Mouse (Mus musculus) midbrain, embryonic 14.5 days (tissue): ENCODE measurements around the gene Wdr25. TPM values are rescaled to one million over a fixed set of nuclear protein-coding genes. Genes with fewer than 3 reads are reported as not detected.

Source experiments
- ATAC-seq: fragments of 200-750 bp; cut with Nextera tagmentation; 2 replicates; pipeline ENCODE4 v1.8.0; 2017; ENCODE audit warnings: moderate number of reproducible peaks, moderate library complexity; ENCODE audit not compliant: low FRiP score, low TSS enrichment
- DNase-seq: peaks from one replicate; pipeline ENCODE4 v3.0.0-alpha.2; 2015
- H3K27ac ChIP-seq: fragments of 300-500 bp; sonication (generic); replicated peaks from 2 replicates; pipeline ENCODE4 v1.5.1; 2014; ENCODE audit warnings: mild to moderate bottlenecking, low read depth, low read length, moderate library complexity
- H3K27me3 ChIP-seq: fragments of 300-500 bp; sonication (generic); 2 replicates; pipeline ENCODE4 v1.6.1; 2014; ENCODE audit warnings: low read length, control low read depth, mixed read lengths; ENCODE audit not compliant: control insufficient read depth, insufficient read depth
- H3K36me3 ChIP-seq: fragments of 300-500 bp; sonication (generic); 2 replicates; pipeline ENCODE4 v1.6.1; 2014; ENCODE audit warnings: low read length, control low read depth; ENCODE audit not compliant: control insufficient read depth, insufficient read depth
- H3K4me1 ChIP-seq: fragments of 300-500 bp; sonication (generic); 2 replicates; pipeline ENCODE4 v1.6.1; 2014; ENCODE audit warnings: mild to moderate bottlenecking, antibody characterized with exemption, low read length, control low read depth; ENCODE audit not compliant: control insufficient read depth, insufficient read depth
- H3K4me2 ChIP-seq: fragments of 300-500 bp; sonication (generic); 2 replicates; pipeline ENCODE4 v1.6.1; 2014; ENCODE audit warnings: mild to moderate bottlenecking, low read length, moderate library complexity
- H3K4me3 ChIP-seq: fragments of 300-500 bp; sonication (generic); replicated peaks from 2 replicates; pipeline ENCODE4 v1.5.1; 2014; ENCODE audit warnings: low read depth, low read length
- H3K9ac ChIP-seq: fragments of 300-500 bp; sonication (generic); replicated peaks from 2 replicates; pipeline ENCODE4 v1.6.1; 2014; ENCODE audit warnings: mild to moderate bottlenecking, low read length, moderate library complexity
- H3K9me3 ChIP-seq: fragments of 300-500 bp; sonication (generic); 2 replicates; pipeline ENCODE4 v1.6.1; 2016; ENCODE audit warnings: low read length, control low read depth, mixed read lengths; ENCODE audit not compliant: control insufficient read depth
- WGBS: fragments of 180-500 bp; shearing (Covaris S2); extraction: QIAGEN DNeasy Blood & Tissue Kit; methylation state at CpG from one replicate; pipeline ENCODE4 v1.1.7; 2014; 5-methylcytosine and 5-hydroxymethylcytosine counted together
- polyA plus RNA-seq: library from polyadenylated mRNA; unstranded; fragments of >200 nt; fragmentation: Nextera tagmentation; extraction: Ambion mirVana; gene quantifications from 2 replicates; pipeline ENCODE4 v1.2.1, GENCODE M21; 2014

Gene Wdr25
- polyA plus RNA-seq, 1 experiment from 2014 or later: 4.3 TPM

- peak overlapping the region; percentile 46 for H3K4me3 ChIP-seq
- H3K36me3 ChIP-seq: no peaks in the 10 kb centered on the region
- no peaks in the 10 kb centered on the region for H3K9me3 ChIP-seq
- WGBS: under 1% methylated on average over 98 of the region's 105 CpGs
- no peak overlapping the region for H3K27ac ChIP-seq
- no peak for ATAC-seq
- H3K27me3 ChIP-seq: peaks cover 43% of the 10 kb centered on the region
- H3K4me1 ChIP-seq: peaks cover 21% of the 10 kb centered on the region; the same call in 1 of the 2 replicates
- H3K9ac ChIP-seq: peak overlapping the region; percentile 53
- peak; percentile 47 for DNase-seq
- peak overlapping the region; percentile 87 for H3K4me2 ChIP-seq
Observed at GRCm38 (mm10) chr12:109053020-109053806, 159.8 kb downstream of the Wdr25 start.

DNA sequence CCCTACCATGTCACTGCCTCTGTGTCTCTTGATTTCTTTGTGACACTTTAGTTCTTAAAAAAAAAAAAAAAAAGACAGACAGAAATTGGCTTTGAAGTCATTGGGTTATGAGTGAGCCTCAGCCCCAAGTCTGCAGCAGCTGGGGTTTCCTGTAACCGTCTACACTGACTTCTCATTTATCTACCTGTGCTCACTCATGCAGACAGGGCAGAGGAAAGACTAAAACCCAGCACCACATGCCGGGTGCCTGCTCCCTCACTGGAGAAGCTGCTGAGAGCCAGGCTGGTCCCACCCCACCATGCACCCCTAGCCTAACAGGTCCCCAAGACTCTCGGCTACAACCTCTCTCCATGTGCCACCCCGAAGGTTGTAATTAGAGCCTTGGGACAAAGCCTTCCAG is 164.3 kb downstream of the Wdr25 start:
- Histone ChIP-seq H3K27me3 (peaks cover 24% of the 10 kb centered on the region), H3K4me2 (no peak overlapping the region)

DNA sequence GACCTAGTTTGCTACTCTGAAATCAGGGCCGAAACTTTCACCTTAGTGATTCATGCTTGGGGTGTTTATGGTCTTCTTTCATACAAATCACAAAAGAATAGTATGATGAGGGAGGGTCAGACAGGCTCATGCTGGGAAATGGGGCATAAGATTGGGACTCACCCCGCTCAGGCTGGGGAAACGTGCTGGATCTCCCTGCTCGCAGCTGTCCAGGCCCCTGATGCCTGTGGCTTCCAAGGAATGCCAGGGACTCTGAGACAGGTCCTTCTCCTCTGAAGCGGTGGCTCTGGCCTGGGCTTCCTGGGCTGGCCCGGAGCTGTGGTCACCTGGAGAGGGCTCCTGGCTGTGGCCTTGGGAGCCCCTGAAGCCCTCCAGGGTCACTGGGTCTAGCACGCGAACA is 165.2 kb downstream of the Wdr25 start:
- DNase-seq (no peak), ATAC-seq (no peak)
- Histone ChIP-seq H3K27me3 (peaks cover 15% of the 10 kb centered on the region), H3K36me3 (no peaks in the 10 kb centered on the region), H3K4me2 (no peak overlapping the region), H3K27ac (no peak overlapping the region), H3K4me3 (no peak overlapping the region), H3K9me3 (no peaks in the 10 kb centered on the region), H3K4me1 (peaks cover 6% of the 10 kb centered on the region; the same call in 1 of the 2 replicates), H3K9ac (no peak overlapping the region)
- 79% methylated on average over 8 of the region's 8 CpGs for WGBS

More for the DNA sequence above, 164.3 kb downstream of the Wdr25 start:
- ATAC-seq: no peak
- peaks cover 16% of the 10 kb centered on the region; the same call in 1 of the 2 replicates for H3K4me1 ChIP-seq
- H3K9me3 ChIP-seq: no peaks in the 10 kb centered on the region
- DNase-seq: no peak
- H3K36me3 ChIP-seq: no peaks in the 10 kb centered on the region
- WGBS: 81% methylated on average over 4 of the region's 4 CpGs
- no peak overlapping the region for H3K9ac ChIP-seq
- H3K4me3 ChIP-seq: no peak overlapping the region
- no peak overlapping the region for H3K27ac ChIP-seq

GRCm38 (mm10) chr12:109067561-109068135 is 174.2 kb downstream of the Wdr25 start:
- DNase-seq (peak; percentile 81), ATAC-seq (peak; percentile 78)
- peak overlapping the region; percentile 82 for H3K4me2 ChIP-seq

DNA sequence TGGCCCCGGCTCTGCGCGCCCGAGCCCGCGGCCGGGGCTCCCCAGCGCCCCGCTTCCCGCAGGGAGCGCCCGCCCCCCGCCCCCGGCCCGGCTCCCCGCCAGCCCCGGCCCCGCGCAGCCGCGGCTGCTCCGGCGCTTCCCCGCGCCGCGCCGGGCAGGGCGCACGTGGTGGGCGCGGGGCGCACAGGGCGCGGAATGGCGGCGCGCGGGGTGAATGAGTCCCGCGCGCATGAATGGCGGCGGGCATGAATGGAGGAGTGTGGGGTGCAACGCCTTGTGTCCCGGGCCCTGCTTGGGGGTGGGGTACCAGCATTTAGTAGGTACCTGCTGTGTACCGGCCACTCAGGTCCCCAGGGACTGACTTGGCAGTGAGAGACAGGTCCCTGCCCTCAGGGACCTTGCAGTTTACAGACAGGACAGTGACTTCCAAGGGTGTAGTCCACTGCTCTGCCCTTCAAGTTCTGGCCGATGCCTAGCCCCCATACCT is 174.8 kb downstream of the Wdr25 start, which contains the start of gene Begain:
Begain (minus strand) TSS at position 51 of the 487 bp plus-strand sequence.
- peak; percentile 42 for ATAC-seq
- peak within 1 kb of the TSS; percentile 80 for H3K9ac ChIP-seq
- H3K4me3 ChIP-seq: peak within 1 kb of the TSS; percentile 47
- H3K27me3 ChIP-seq: no peaks in the 10 kb centered on the region; the same call in 1 of the 2 replicates
- H3K4me2 ChIP-seq: peak within 1 kb of the TSS; percentile 82
- peaks cover 8% of the 10 kb centered on the region; the same call in 1 of the 2 replicates for H3K4me1 ChIP-seq
- H3K27ac ChIP-seq: peak within 1 kb of the TSS; percentile 70
- H3K36me3 ChIP-seq: no peaks in the 10 kb centered on the region
- H3K9me3 ChIP-seq: no peaks in the 10 kb centered on the region
- WGBS: under 1% methylated on average over 48 of the region's 48 CpGs
- peak; percentile 72 for DNase-seq

More at GRCm38 (mm10) chr12:109067561-109068135, 174.2 kb downstream of the Wdr25 start:
- Histone ChIP-seq H3K4me3 (peak overlapping the region; percentile 47), H3K9ac (peak overlapping the region; percentile 80), H3K36me3 (no peaks in the 10 kb centered on the region), H3K27ac (peak overlapping the region; percentile 70), H3K27me3 (no peaks in the 10 kb centered on the region; the same call in 1 of the 2 replicates), H3K9me3 (no peaks in the 10 kb centered on the region), H3K4me1 (peaks cover 8% of the 10 kb centered on the region; the same call in 1 of the 2 replicates)
- 2% methylated on average over 54 of the region's 59 CpGs for WGBS

- WGBS: 71% methylated on average over 7 of the region's 7 CpGs
- no peaks in the 10 kb centered on the region for H3K36me3 ChIP-seq
Observed at GRCm38 (mm10) chr12:109068738-109069137, 175.3 kb downstream of the Wdr25 start.

GRCm38 (mm10) chr12:109069751-109070150 is 176.3 kb downstream of the Wdr25 start:
- Histone ChIP-seq H3K36me3 (no peaks in the 10 kb centered on the region), H3K9me3 (no peaks in the 10 kb centered on the region), H3K4me1 (peaks cover 8% of the 10 kb centered on the region; the same call in 1 of the 2 replicates), H3K4me2 (no peak overlapping the region), H3K9ac (no peak overlapping the region), H3K4me3 (no peak overlapping the region), H3K27me3 (no peaks in the 10 kb centered on the region; the same call in 1 of the 2 replicates), H3K27ac (no peak overlapping the region)
- WGBS: 54% methylated on average over 2 of the region's 2 CpGs
- ATAC-seq: no peak
- no peak for DNase-seq

More at GRCm38 (mm10) chr12:109068738-109069137, 175.3 kb downstream of the Wdr25 start:
- peaks cover 8% of the 10 kb centered on the region; the same call in 1 of the 2 replicates for H3K4me1 ChIP-seq
- H3K4me2 ChIP-seq: peak overlapping the region; percentile 82
- no peak for DNase-seq
- no peak overlapping the region for H3K9ac ChIP-seq
- H3K9me3 ChIP-seq: no peaks in the 10 kb centered on the region
- no peak for ATAC-seq
- peak overlapping the region; percentile 47; the same call in 1 of the 2 replicates for H3K4me3 ChIP-seq
- no peaks in the 10 kb centered on the region; the same call in 1 of the 2 replicates for H3K27me3 ChIP-seq
- no peak overlapping the region for H3K27ac ChIP-seq

- WGBS: 88% methylated on average over 13 of the region's 13 CpGs
- Histone ChIP-seq H3K4me2 (no peak overlapping the region), H3K4me3 (no peak overlapping the region), H3K27ac (no peak overlapping the region), H3K27me3 (no peaks in the 10 kb centered on the region; the same call in 1 of the 2 replicates), H3K36me3 (no peaks in the 10 kb centered on the region), H3K4me1 (peaks cover 8% of the 10 kb centered on the region; the same call in 1 of the 2 replicates), H3K9me3 (no peaks in the 10 kb centered on the region), H3K9ac (no peak overlapping the region)
- DNase-seq (peak; percentile 35), ATAC-seq (no peak)
Observed at GRCm38 (mm10) chr12:109071248-109071647, 177.8 kb downstream of the Wdr25 start.
